Mouse (Mus musculus): Measurements from ENCODE around the gene Nop58.
"Not testable (repeated sequence)": the region's sequence is repeated elsewhere in the genome, so short reads cannot be mapped to it uniquely, and the experiment has no call there.

The Nop58 gene

DNA sequence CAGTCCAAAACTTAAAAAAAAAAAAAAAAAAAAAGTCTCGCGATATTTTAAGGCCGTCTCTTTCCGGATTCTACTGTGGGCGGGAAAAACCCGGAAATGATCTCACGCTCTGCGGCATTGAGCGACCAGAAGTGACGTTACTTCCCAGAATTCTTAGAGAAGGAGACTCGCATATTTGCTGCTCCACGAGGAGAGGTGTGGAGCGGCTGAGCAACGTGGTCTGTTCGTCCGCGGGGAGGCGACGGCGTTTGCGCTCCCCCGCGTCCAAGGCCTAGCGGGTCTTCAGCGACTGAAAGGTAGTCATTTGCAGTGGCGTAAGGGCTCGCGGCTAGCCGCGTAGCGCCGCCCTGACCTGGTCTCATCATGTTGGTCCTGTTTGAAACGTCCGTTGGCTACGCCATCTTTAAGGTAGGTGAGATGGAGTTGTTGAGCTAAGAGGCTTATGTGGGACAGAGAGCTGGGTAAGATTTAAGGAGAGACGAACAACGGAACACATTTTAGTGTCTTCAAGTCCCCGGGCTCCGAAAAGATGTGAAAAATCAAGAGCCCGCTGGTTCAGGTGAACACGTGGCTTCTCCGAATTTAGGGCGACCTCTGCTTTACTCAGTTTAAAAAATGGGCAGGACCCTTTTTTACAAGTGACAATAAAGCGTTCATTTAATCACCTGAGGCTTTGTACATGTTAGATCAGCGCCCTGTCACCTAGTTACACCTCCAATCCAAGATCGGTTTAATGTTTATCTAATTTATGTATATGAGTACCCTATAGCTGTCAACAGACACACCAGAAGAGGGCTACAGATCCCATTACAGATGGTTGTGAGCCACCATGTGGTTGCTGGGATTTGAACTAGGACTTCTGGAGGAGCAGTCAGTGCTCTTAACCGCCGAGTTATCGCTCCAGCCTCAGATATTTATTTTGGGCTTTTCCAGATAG is at the start of gene Nop58:
Nop58 (plus strand) TSS at position 153 of the 937 bp plus-strand sequence.
- peak within 1 kb of the TSS; percentile 97 for H3K4me3 ChIP-seq (replicated peaks; ENCODE audit: low read length)
- H3K27me3 ChIP-seq (ENCODE audit: insufficient read depth, low read length), result peaks cover 2% of the 10 kb centered on the region; the same call in 1 of the 2 replicates
- peaks cover 39% of the 10 kb centered on the region for H3K4me1 ChIP-seq (replicated peaks; ENCODE audit: low read depth, low read length)
- peaks cover 44% of the 10 kb centered on the region for H3K36me3 ChIP-seq (ENCODE audit: insufficient read depth, low read length)
- TF ChIP-seq POU5F1 (IDR thresholded peaks at IDR 0.05; ENCODE audit: borderline replicate concordance, low read length) (no peak), CTCF (conservative IDR thresholded peaks at IDR 0.05; ENCODE audit: low read length) (no peak), NANOG (IDR thresholded peaks at IDR 0.05; ENCODE audit: borderline replicate concordance, low read length) (no peak)
- no peaks in the 10 kb centered on the region for H3K9me3 ChIP-seq (ENCODE audit: low read length)

DNA sequence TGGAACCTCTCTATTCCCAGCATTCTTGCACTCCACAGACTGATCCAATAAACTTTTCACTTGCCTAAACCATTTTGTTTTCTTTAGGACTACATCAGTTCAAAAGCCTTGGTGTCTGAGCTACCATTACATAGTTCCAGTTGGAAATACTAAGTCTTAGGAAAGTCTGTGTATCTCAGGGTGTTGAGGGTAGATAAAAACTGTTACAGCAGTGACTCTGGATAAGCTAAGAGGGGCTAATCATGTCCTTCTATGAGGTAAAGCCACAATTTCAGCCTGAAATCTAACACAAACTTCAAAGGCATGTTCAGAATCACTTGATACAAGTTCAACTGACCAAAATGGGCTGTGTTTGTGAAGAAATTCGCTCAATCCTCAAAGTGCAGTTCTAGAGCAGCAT is 48.4 kb upstream of the Nop58 start:
- no peak for TF ChIP-seq CTCF (conservative IDR thresholded peaks at IDR 0.05; ENCODE audit: low read length)
- no peak for TF ChIP-seq NANOG (IDR thresholded peaks at IDR 0.05; ENCODE audit: borderline replicate concordance, low read length)
- no peak for TF ChIP-seq POU5F1 (IDR thresholded peaks at IDR 0.05; ENCODE audit: borderline replicate concordance, low read length)
- H3K36me3 ChIP-seq (ENCODE audit: insufficient read depth, low read length), result peaks cover 19% of the 10 kb centered on the region
- H3K9me3 ChIP-seq (ENCODE audit: low read length), result no peaks in the 10 kb centered on the region
- no peaks in the 10 kb centered on the region for H3K4me1 ChIP-seq (replicated peaks; ENCODE audit: low read depth, low read length)
- no peaks in the 10 kb centered on the region for H3K27me3 ChIP-seq (ENCODE audit: insufficient read depth, low read length)
- H3K4me3 ChIP-seq (replicated peaks; ENCODE audit: low read length), result no peak overlapping the region

DNA sequence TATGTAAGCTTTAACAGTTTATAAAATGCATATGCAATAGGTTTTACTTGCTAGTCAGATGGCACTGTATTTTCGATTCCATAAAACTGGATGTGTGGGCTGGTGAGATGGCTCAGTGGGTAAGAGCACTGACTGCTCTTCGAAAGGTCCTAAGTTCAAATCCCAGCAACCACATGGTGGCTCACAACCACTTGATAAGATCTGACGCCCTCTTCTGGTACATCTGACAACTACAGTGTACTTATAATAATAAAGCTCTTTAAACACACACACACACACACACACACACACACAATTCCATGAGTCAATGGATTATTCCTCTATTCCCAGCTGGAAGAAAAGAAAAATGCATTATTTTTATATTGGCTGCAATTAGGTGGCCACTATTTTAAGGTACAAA is 46.4 kb upstream of the Nop58 start:
- Histone ChIP-seq H3K27me3 (ENCODE audit: insufficient read depth, low read length) (no peaks in the 10 kb centered on the region), H3K4me3 (replicated peaks; ENCODE audit: low read length) (no peak overlapping the region), H3K4me1 (replicated peaks; ENCODE audit: low read depth, low read length) (no peaks in the 10 kb centered on the region), H3K9me3 (ENCODE audit: low read length) (no peaks in the 10 kb centered on the region), H3K36me3 (ENCODE audit: insufficient read depth, low read length) (peaks cover 39% of the 10 kb centered on the region)
- no peak for TF ChIP-seq NANOG (IDR thresholded peaks at IDR 0.05; ENCODE audit: borderline replicate concordance, low read length)
- peak; percentile 33; the same call in 1 of the 2 replicates for TF ChIP-seq CTCF (conservative IDR thresholded peaks at IDR 0.05; ENCODE audit: low read length)

DNA sequence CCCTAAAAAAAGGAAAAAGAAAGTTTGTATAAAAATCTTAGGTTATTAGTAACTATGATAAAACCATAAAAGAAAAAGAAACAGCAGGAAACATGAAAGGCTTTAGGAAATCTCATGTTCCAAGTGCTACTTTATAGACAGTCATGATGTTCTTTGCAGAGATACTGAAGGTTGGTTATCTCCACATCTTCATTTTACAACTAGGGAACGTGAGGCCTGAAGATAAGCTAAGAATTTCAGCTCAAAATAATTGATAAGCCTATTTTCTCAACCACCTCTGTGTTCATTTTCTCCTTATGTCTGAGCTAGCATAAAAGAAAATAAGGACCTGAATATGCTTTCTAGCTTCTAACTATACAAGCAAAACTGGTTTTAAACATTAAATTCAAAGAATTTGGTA is 42.3 kb upstream of the Nop58 start:
- no peaks in the 10 kb centered on the region for H3K9me3 ChIP-seq (ENCODE audit: low read length)
- peaks cover 72% of the 10 kb centered on the region for H3K36me3 ChIP-seq (ENCODE audit: insufficient read depth, low read length)
- no peak overlapping the region for H3K4me3 ChIP-seq (replicated peaks; ENCODE audit: low read length)
- no peak for TF ChIP-seq NANOG (IDR thresholded peaks at IDR 0.05; ENCODE audit: borderline replicate concordance, low read length)
- TF ChIP-seq POU5F1 (IDR thresholded peaks at IDR 0.05; ENCODE audit: borderline replicate concordance, low read length), result no peak
- TF ChIP-seq CTCF (conservative IDR thresholded peaks at IDR 0.05; ENCODE audit: low read length), result no peak
- H3K4me1 ChIP-seq (replicated peaks; ENCODE audit: low read depth, low read length), result 0 out of 2 replicates have a peak, but pooled peaks cover 6% of the 10 kb centered on the region
- H3K27me3 ChIP-seq (ENCODE audit: insufficient read depth, low read length), result no peaks in the 10 kb centered on the region

DNA sequence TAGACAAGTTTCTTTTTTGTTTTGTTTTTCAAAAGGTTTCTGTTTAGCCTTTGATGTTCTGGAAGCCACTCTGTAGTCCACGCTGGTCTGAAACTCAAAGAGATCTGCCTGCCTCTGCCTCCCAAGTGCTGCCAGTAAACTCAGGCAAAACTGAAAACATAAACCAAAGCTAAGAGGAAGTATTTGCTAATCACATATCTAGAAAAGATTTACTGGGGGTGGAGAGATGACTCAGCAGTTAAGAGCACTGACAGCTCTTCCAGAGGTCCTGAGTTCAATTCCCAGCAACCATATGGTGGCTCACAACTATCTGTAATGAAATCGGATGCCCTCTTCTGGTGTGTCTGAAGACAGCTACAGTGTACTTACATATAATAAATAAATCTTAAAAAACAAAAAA is 38.3 kb upstream of the Nop58 start:
- not testable (repeated sequence) for H3K4me1 ChIP-seq (replicated peaks; ENCODE audit: low read depth, low read length); H3K27me3 ChIP-seq (ENCODE audit: insufficient read depth, low read length); H3K4me3 ChIP-seq (replicated peaks; ENCODE audit: low read length); H3K9me3 ChIP-seq (ENCODE audit: low read length)
- peaks cover 87% of the 10 kb centered on the region for H3K36me3 ChIP-seq (ENCODE audit: insufficient read depth, low read length)

DNA sequence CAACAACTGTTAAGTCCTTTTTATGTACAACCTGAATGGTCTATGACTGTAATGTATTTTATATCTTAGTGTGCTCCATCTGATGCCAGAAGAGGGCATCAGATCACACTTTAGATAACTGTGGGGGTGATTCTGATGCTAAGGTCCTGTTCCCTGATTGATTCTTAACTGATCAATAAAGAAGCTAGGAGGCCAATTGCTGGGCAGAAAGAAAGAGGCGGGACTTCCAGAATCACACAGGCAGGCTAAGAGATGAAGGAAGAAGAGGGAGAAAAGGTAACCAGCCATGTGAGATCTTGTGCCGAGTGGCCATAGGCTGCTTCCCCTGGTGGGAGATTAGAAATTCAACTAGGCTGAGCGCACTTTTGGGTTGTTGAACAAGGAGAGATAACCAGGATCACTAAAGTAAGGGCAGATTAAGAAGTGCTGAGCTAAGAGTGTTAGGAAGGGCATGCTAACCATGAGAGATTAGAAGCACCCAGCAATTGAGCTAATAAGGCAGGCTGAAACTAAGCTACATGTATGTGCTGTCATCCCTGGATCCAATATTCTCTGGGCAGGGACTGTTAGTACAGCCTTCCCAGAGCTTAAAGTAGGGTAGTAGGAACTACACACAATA is 33.5 kb upstream of the Nop58 start:
- Histone ChIP-seq H3K27me3 (ENCODE audit: insufficient read depth, low read length) (no peaks in the 10 kb centered on the region), H3K4me3 (replicated peaks; ENCODE audit: low read length) (no peak overlapping the region), H3K4me1 (replicated peaks; ENCODE audit: low read depth, low read length) (peaks cover 15% of the 10 kb centered on the region; the same call in 1 of the 2 replicates), H3K9me3 (ENCODE audit: low read length) (no peaks in the 10 kb centered on the region), H3K36me3 (ENCODE audit: insufficient read depth, low read length) (peaks cover 91% of the 10 kb centered on the region)
- TF ChIP-seq NANOG (IDR thresholded peaks at IDR 0.05; ENCODE audit: borderline replicate concordance, low read length) (no peak), CTCF (conservative IDR thresholded peaks at IDR 0.05; ENCODE audit: low read length) (no peak), POU5F1 (IDR thresholded peaks at IDR 0.05; ENCODE audit: borderline replicate concordance, low read length) (no peak)

DNA sequence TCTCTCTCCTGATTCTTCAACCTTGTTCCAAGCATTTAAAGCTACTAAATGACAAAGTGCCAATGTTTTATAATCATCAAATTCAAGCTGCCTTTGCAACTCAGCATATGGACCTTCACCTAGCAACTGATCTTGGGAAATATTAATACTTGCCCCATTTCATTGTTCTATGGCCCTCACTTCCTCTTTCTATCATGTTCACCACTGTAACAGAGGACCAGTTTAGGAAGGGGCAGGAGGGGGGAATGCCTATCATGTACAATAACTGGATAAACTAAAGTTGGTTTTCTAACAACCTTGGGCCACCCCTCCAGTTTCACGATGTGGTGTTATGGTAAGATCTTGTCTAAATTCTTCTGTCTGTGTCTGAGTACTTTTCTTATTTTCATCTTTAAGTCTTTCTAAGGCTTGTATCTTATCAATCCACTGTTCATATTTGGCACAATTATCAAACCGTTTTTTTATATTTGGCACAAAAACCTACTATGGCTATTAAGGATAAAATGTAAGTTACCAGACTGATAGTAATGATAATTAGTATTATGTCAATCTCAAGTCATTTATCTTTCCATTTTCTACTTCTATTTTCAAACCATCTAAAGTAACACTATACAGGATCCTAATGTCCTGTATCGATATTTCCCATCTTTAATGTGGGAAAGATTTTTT is 31.4 kb upstream of the Nop58 start:
- TF ChIP-seq NANOG (IDR thresholded peaks at IDR 0.05; ENCODE audit: borderline replicate concordance, low read length) (no peak), POU5F1 (IDR thresholded peaks at IDR 0.05; ENCODE audit: borderline replicate concordance, low read length) (no peak)
- H3K4me3 ChIP-seq (replicated peaks; ENCODE audit: low read length), result no peak overlapping the region

More for the DNA sequence above, 31.4 kb upstream of the Nop58 start:
- H3K27me3 ChIP-seq (ENCODE audit: insufficient read depth, low read length), result no peaks in the 10 kb centered on the region
- no peaks in the 10 kb centered on the region for H3K9me3 ChIP-seq (ENCODE audit: low read length)
- peaks cover 90% of the 10 kb centered on the region for H3K36me3 ChIP-seq (ENCODE audit: insufficient read depth, low read length)
- peaks cover 20% of the 10 kb centered on the region for H3K4me1 ChIP-seq (replicated peaks; ENCODE audit: low read depth, low read length)
